Mouse (Mus musculus) liver, adult 2 months (tissue): ENCODE measurements around the gene Bok. TPM values are rescaled to one million over a fixed set of nuclear protein-coding genes. Genes with fewer than 3 reads are reported as not detected.

Source experiments
- DNase-seq: peaks from one replicate; pipeline ENCODE4 v3.0.0-alpha.2; 2011; ENCODE audit warnings: low read depth, low spot score; ENCODE audit errors: extremely low read depth
- H3K27ac ChIP-seq: fragments of 200-500 bp; replicated peaks from 2 replicates; pipeline ENCODE4 v1.5.1; 2012; ENCODE audit warnings: low read depth, mild to moderate bottlenecking, control low read depth, inconsistent platforms, low read length; ENCODE audit not compliant: insufficient read depth
- H3K27me3 ChIP-seq: fragments of 200-500 bp; 2 replicates; pipeline ENCODE4 v1.6.1; 2012; ENCODE audit warnings: mild to moderate bottlenecking, moderate library complexity, low read length, inconsistent platforms; ENCODE audit not compliant: control insufficient read depth, insufficient read depth
- H3K36me3 ChIP-seq: fragments of 200-500 bp; 2 replicates; pipeline ENCODE4 v1.6.1; 2012; ENCODE audit warnings: low read length, inconsistent platforms; ENCODE audit not compliant: control insufficient read depth, insufficient read depth
- H3K4me1 ChIP-seq: fragments of 200-500 bp; 2 replicates; pipeline ENCODE4 v1.6.1; 2011; ENCODE audit warnings: low read length; ENCODE audit not compliant: control insufficient read depth, insufficient read depth
- H3K4me3 ChIP-seq: fragments of 200-500 bp; 2 replicates; pipeline ENCODE4 v1.5.1; 2011; ENCODE audit warnings: low read depth, mild to moderate bottlenecking, control low read depth, low read length, moderate library complexity; ENCODE audit not compliant: insufficient read depth
- H3K79me2 ChIP-seq: fragments of 200-500 bp; 2 replicates; pipeline ENCODE4 v1.6.1; 2012; ENCODE audit warnings: inconsistent platforms, mild to moderate bottlenecking, low read length, moderate library complexity; ENCODE audit not compliant: control insufficient read depth, insufficient read depth
- H3K9ac ChIP-seq: fragments of 200-500 bp; 2 replicates; pipeline ENCODE4 v1.6.1; 2012; ENCODE audit warnings: low read depth, mild to moderate bottlenecking, control low read depth, inconsistent platforms, low read length
- CTCF ChIP-seq: fragments of 200-500 bp; IDR thresholded peaks from 2 replicates; pipeline ENCODE4 v1.5.1; 2011; ENCODE audit warnings: low read depth, low read length, control low read depth
- POLR2A ChIP-seq: fragments of 200-500 bp; IDR thresholded peaks from 2 replicates; pipeline ENCODE4 v1.6.1; 2011; ENCODE audit warnings: low read length, control low read depth; ENCODE audit not compliant: insufficient read depth; ENCODE audit errors: extremely low read depth
- WGBS: fragments of 180-500 bp; shearing (Covaris S2); methylation state at CpG from one replicate; pipeline ENCODE4 v1.1.7; 2018; 5-methylcytosine and 5-hydroxymethylcytosine counted together
- polyA plus RNA-seq: library from polyadenylated mRNA; depleted of rRNA; stranded (reverse); fragments of >200 nt; gene quantifications from 2 replicates; pipeline ENCODE4 v1.2.3, GENCODE M21; 2012
- total RNA-seq: library from RNA; depleted of rRNA; stranded (reverse); fragments of >200 nt; gene quantifications from 2 replicates; pipeline ENCODE4 v1.2.3, GENCODE M21; 2014

Gene Bok
- total and polyA plus RNA-seq, 2 experiments, result 7.3 to 15.9 TPM

GRCm38 (mm10) chr1:93686245-93686960 is 943 bp downstream of the Bok start:
- 2% methylated on average over 51 of the region's 51 CpGs for WGBS
- TF ChIP-seq CTCF (peak; percentile 61), POLR2A (no peak)
- Histone ChIP-seq H3K36me3 (no peaks in the 10 kb centered on the region), H3K4me3 (peak overlapping the region; percentile 55), H3K4me1 (peaks cover 19% of the 10 kb centered on the region), H3K27ac (peak overlapping the region; percentile 71), H3K27me3 (no peaks in the 10 kb centered on the region), H3K79me2 (peaks cover 3% of the 10 kb centered on the region; the same call in 1 of the 2 replicates), H3K9ac (peak overlapping the region; percentile 73)
- peak; percentile 58 for DNase-seq

- peak; percentile 86 for DNase-seq
- no peak for TF ChIP-seq POLR2A
- TF ChIP-seq CTCF, result no peak
- Histone ChIP-seq H3K4me1 (peaks cover 19% of the 10 kb centered on the region), H3K4me3 (peak overlapping the region; percentile 55; the same call in 1 of the 2 replicates), H3K79me2 (peaks cover 3% of the 10 kb centered on the region; the same call in 1 of the 2 replicates), H3K27ac (peak overlapping the region; percentile 71), H3K9ac (no peak overlapping the region), H3K36me3 (no peaks in the 10 kb centered on the region), H3K27me3 (no peaks in the 10 kb centered on the region)
- WGBS, result 6% methylated on average over 3 of the region's 3 CpGs
Observed at GRCm38 (mm10) chr1:93686961-93687320, 1.5 kb downstream of the Bok start.

GRCm38 (mm10) chr1:93688154-93688553 is 2.7 kb downstream of the Bok start:
- DNase-seq, result peak; percentile 82
- Histone ChIP-seq H3K27me3 (no peaks in the 10 kb centered on the region), H3K27ac (peak overlapping the region; percentile 53), H3K9ac (no peak overlapping the region), H3K4me3 (no peak overlapping the region), H3K4me1 (peaks cover 28% of the 10 kb centered on the region), H3K36me3 (no peaks in the 10 kb centered on the region), H3K79me2 (peaks cover 3% of the 10 kb centered on the region; the same call in 1 of the 2 replicates)
- WGBS, result 19% methylated on average over 8 of the region's 8 CpGs
- TF ChIP-seq CTCF (peak; percentile 60), POLR2A (no peak)

GRCm38 (mm10) chr1:93689901-93690496 is 4.5 kb downstream of the Bok start:
- Histone ChIP-seq H3K36me3 (no peaks in the 10 kb centered on the region), H3K9ac (no peak overlapping the region), H3K4me1 (peaks cover 34% of the 10 kb centered on the region), H3K27ac (no peak overlapping the region), H3K4me3 (no peak overlapping the region), H3K79me2 (peaks cover 3% of the 10 kb centered on the region; the same call in 1 of the 2 replicates), H3K27me3 (no peaks in the 10 kb centered on the region)
- TF ChIP-seq POLR2A (no peak), CTCF (no peak)
- 83% methylated on average over 7 of the region's 7 CpGs for WGBS
- no peak for DNase-seq

GRCm38 (mm10) chr1:93691106-93691505 is 5.6 kb downstream of the Bok start:
- Histone ChIP-seq H3K4me1 (peaks cover 34% of the 10 kb centered on the region), H3K27ac (no peak overlapping the region), H3K79me2 (peaks cover 3% of the 10 kb centered on the region; the same call in 1 of the 2 replicates), H3K9ac (no peak overlapping the region), H3K4me3 (no peak overlapping the region), H3K27me3 (no peaks in the 10 kb centered on the region), H3K36me3 (no peaks in the 10 kb centered on the region)
- WGBS, result 97% methylated on average over 8 of the region's 8 CpGs
- TF ChIP-seq POLR2A, result no peak
- TF ChIP-seq CTCF, result no peak
- DNase-seq, result no peak

GRCm38 (mm10) chr1:93691786-93692357 is 6.4 kb downstream of the Bok start:
- no peak overlapping the region for H3K4me3 ChIP-seq
- no peak for DNase-seq
- no peaks in the 10 kb centered on the region for H3K27me3 ChIP-seq
- no peak overlapping the region for H3K9ac ChIP-seq
- TF ChIP-seq POLR2A, result no peak
- TF ChIP-seq CTCF, result no peak
- 64% methylated on average over 10 of the region's 10 CpGs for WGBS
- H3K79me2 ChIP-seq, result peaks cover 3% of the 10 kb centered on the region; the same call in 1 of the 2 replicates
- no peak overlapping the region for H3K27ac ChIP-seq
- no peaks in the 10 kb centered on the region for H3K36me3 ChIP-seq
- peaks cover 30% of the 10 kb centered on the region for H3K4me1 ChIP-seq
